Comparison of ENCODE assay signal across 18 mouse cellular contexts in the genomic region with DNA sequence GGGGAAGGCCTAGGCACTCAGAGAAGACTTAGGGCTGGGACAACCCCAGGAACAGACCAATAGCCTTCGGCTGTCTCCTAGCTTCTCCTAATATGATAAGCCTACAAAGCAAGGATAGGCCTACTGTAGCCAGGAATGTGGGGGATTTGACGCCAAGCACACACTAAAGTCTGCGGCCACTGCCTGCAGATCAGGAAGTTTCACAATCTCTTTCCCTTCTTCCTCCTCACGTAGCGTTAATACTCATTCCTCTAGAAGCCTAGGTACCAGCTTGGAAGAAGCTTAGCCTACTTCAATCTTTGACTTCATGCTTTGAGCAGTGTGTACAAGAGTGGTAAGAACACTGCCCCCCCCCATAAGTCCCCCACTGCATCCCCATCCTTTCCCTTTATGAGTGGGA. TPM values are rescaled to one million over a fixed set of nuclear protein-coding genes. Genes with fewer than 3 reads are reported as not detected.
"Had no signal": no experiment of that assay in that cellular context is flagged by ENCODE, and none has a peak within 500 bp of the region (broad histone marks: within the 10 kb centered on the region; RNA-seq: fewer than 3 reads in every experiment).

No protein-coding gene starts in this region.

- H3K27ac ChIP-seq: kidney, embryonic 15.5 days; limb, embryonic 12.5 days; liver, embryonic 13.5 days; lung, embryonic 15.5 days; macrophage; midbrain, embryonic 15.5 days; neural tube, embryonic 13.5 days; stomach, embryonic 15.5 days had no signal

- H3K4me2 ChIP-seq: kidney, embryonic 15.5 days; limb, embryonic 12.5 days; liver, embryonic 13.5 days; lung, embryonic 15.5 days; midbrain, embryonic 15.5 days; neural tube, embryonic 13.5 days; stomach, embryonic 15.5 days had no signal

- H3K9ac ChIP-seq: kidney, embryonic 15.5 days; limb, embryonic 12.5 days; liver, embryonic 13.5 days; liver, postnatal 0 days; lung, embryonic 15.5 days; midbrain, embryonic 15.5 days; neural tube, embryonic 13.5 days; stomach, embryonic 15.5 days had no signal

- H3K4me1 ChIP-seq: kidney, embryonic 15.5 days; limb, embryonic 12.5 days; liver, embryonic 13.5 days; lung, embryonic 15.5 days; midbrain, embryonic 15.5 days; neural tube, embryonic 13.5 days had no signal

- ATAC-seq: liver, postnatal 0 days; midbrain, embryonic 15.5 days had no signal

- H3K9me3 ChIP-seq: kidney, embryonic 15.5 days; limb, embryonic 12.5 days; liver, embryonic 13.5 days; lung, embryonic 15.5 days; midbrain, embryonic 15.5 days; neural tube, embryonic 13.5 days; stomach, embryonic 15.5 days had no signal

- H3K4me3 ChIP-seq: kidney, embryonic 15.5 days; limb, embryonic 12.5 days; liver, embryonic 13.5 days; lung, embryonic 15.5 days; midbrain, embryonic 15.5 days; neural tube, embryonic 13.5 days; stomach, embryonic 15.5 days had no signal

- H3K36me3 ChIP-seq: kidney, embryonic 15.5 days; limb, embryonic 12.5 days; liver, embryonic 13.5 days; lung, embryonic 15.5 days; midbrain, embryonic 15.5 days; neural tube, embryonic 13.5 days; stomach, embryonic 15.5 days had no signal

- DNase-seq: kidney, adult 11 months; kidney, postnatal 36 days; layer of hippocampus, postnatal 36 days; liver; liver, embryonic 13.5 days; lung, postnatal 14 days; right cerebral cortex, postnatal 14 days; thymus, postnatal 4 days had no signal

RNA-seq across cellular contexts. Expression of gene Kcnk12, which starts 7.1 kb away (rescaled TPM):
- total RNA-seq: monocyte, adult 5-6 weeks had no signal
- polyA plus RNA-seq: intestine, embryonic 14.5 days; kidney, embryonic 15.5 days; macrophage had no signal
